Mouse (Mus musculus) small intestine, adult 2 months (tissue): ENCODE results near the gene Ccl9.

Experiments used
- CTCF ChIP-seq: fragments of 200-500 bp; IDR thresholded peaks from 2 replicates; pipeline ENCODE4 v1.5.1; 2012; ENCODE audit warnings: low read depth, mild to moderate bottlenecking, control low read depth, inconsistent platforms, low read length, moderate library complexity, mixed read lengths; ENCODE audit not compliant: insufficient replicate concordance, insufficient read length; ENCODE audit errors: extremely low read depth
- POLR2A ChIP-seq: fragments of 200-500 bp; IDR thresholded peaks from 2 replicates; pipeline ENCODE4 v1.6.1; 2012; ENCODE audit warnings: low read depth, mild to moderate bottlenecking, control low read depth, inconsistent platforms, low read length, moderate library complexity

DNA sequence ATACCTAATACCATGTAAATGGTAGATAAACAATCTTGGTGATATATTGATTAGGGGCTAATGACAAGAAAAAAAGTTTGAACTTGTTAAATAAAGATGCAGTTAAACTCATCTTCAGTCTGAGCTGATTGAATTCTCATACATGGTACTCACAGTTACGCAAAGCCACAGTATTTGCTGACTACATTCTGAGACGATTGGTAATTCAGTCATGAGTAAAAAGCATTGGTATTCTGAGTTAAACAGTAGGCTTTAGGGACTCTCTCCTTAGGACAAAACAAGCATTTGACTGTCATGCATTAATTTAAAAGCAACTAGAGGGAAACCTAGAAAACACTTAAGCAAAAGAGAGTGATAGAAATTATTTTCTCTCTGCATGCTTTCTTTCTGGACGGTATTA is 45.1 kb upstream of the Ccl9 start:
- TF ChIP-seq POLR2A, result no peak
- TF ChIP-seq CTCF, result no peak
